Mouse (Mus musculus): Measurements from ENCODE around the gene Fam205a1. TPM values are rescaled to one million over a fixed set of nuclear protein-coding genes. Genes with fewer than 3 reads are reported as not detected.

Gene Fam205a1
- total and polyA plus RNA-seq, 2 experiments from 2014 or later = not detected

DNA sequence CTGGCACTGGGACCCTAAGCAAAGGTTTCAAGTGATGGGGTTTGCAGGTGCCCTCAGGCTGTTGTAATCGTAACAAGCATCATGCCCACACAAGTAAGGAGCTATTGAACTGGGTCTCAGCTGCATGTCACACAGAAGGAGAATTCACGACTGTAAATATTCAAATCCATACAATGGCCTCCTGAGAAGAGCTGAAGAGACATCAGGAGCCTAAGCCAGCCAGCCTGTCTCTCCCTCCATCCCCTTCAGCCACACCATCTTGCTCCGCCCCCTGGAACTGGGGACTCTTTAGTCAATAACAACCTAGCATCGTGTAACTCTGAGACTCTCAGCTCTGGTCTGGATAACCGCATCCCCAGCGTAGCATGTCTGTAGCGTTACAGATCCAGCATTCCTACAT is 37.5 kb upstream of the Fam205a1 start:
- no peaks in the 10 kb centered on the region for H3K9me3 ChIP-seq (ENCODE audit: low read length)
- no peaks in the 10 kb centered on the region for H3K4me1 ChIP-seq (ENCODE audit: insufficient read depth, low read length)
- H3K9ac ChIP-seq (replicated peaks; ENCODE audit: low read length, poor library complexity, severe bottlenecking) = no peak overlapping the region
- no peak overlapping the region for H3K4me3 ChIP-seq (ENCODE audit: low read depth, low read length)
- no peaks in the 10 kb centered on the region for H3K36me3 ChIP-seq (ENCODE audit: insufficient read depth, low read length)
- no peaks in the 10 kb centered on the region for H3K27me3 ChIP-seq (ENCODE audit: insufficient read depth, low read length)
- WGBS = 62% methylated on average over 7 of the region's 7 CpGs
- no peak for DNase-seq (ENCODE audit: low spot score)
- H3K4me2 ChIP-seq (ENCODE audit: low read depth, low read length, poor library complexity, severe bottlenecking) = no peak overlapping the region
- TF ChIP-seq CTCF (IDR thresholded peaks at IDR 0.05) = no peak
- H3K27ac ChIP-seq (ENCODE audit: low read depth, low read length) = no peak overlapping the region
- no peak for ATAC-seq (ENCODE audit: low FRiP score)

DNA sequence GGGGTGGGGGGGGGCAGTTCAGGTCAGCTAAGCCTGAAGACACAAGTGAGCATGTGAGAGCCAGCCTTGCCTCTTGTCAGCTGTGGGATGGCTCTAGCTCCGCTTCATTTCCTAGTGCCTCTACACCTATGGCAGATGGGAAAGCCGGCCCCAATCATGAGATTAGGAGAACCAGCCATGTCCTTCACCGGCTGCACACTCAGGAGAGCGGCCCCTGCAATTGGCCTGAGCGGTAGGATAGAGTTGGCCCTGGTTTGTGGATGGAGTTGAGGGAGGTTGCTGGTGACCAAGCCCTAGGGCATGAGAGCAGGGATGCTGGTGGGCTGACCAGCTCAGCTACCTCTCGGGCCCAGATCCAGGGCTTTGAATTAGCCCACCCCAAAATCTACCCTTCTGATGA is 35.1 kb upstream of the Fam205a1 start:
- H3K36me3 ChIP-seq (ENCODE audit: insufficient read depth, low read length) = no peaks in the 10 kb centered on the region
- no peak overlapping the region for H3K4me2 ChIP-seq (ENCODE audit: low read depth, low read length, poor library complexity, severe bottlenecking)
- DNase-seq (ENCODE audit: low spot score) (no peak), ATAC-seq (ENCODE audit: low FRiP score) (no peak)
- WGBS = 95% methylated on average over 6 of the region's 6 CpGs
- H3K9me3 ChIP-seq (ENCODE audit: low read length) = no peaks in the 10 kb centered on the region
- H3K9ac ChIP-seq (replicated peaks; ENCODE audit: low read length, poor library complexity, severe bottlenecking) = no peak overlapping the region
- no peaks in the 10 kb centered on the region for H3K27me3 ChIP-seq (ENCODE audit: insufficient read depth, low read length)
- no peaks in the 10 kb centered on the region for H3K4me1 ChIP-seq (ENCODE audit: insufficient read depth, low read length)
- no peak overlapping the region for H3K4me3 ChIP-seq (ENCODE audit: low read depth, low read length)
- H3K27ac ChIP-seq (ENCODE audit: low read depth, low read length) = no peak overlapping the region
- no peak for TF ChIP-seq CTCF (IDR thresholded peaks at IDR 0.05)

DNA sequence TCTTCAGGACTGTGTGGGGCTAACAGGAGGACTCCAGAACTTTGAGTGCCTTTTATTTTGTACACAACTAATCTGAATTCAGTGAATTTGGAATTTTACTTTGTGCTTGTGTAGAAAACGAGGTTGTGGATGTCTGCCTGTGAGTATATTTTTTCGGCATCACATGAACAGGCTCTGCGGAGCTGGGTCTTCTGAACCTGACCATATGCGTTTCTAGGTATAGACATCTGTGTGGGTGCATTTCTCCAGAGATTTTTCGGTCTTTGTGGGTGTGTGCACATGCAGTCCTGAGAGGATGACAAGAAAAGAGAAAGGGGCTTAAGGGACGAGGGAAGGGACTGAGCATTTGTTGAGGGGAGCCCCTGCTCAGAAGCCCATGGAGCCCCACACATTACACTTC is 33.2 kb upstream of the Fam205a1 start:
- DNase-seq (ENCODE audit: low spot score) (no peak), ATAC-seq (ENCODE audit: low FRiP score) (no peak)
- Histone ChIP-seq H3K27ac (ENCODE audit: low read depth, low read length) (no peak overlapping the region), H3K4me3 (ENCODE audit: low read depth, low read length) (no peak overlapping the region), H3K9ac (replicated peaks; ENCODE audit: low read length, poor library complexity, severe bottlenecking) (no peak overlapping the region), H3K36me3 (ENCODE audit: insufficient read depth, low read length) (no peaks in the 10 kb centered on the region), H3K27me3 (ENCODE audit: insufficient read depth, low read length) (no peaks in the 10 kb centered on the region), H3K4me2 (ENCODE audit: low read depth, low read length, poor library complexity, severe bottlenecking) (no peak overlapping the region), H3K4me1 (ENCODE audit: insufficient read depth, low read length) (no peaks in the 10 kb centered on the region), H3K9me3 (ENCODE audit: low read length) (no peaks in the 10 kb centered on the region)
- no peak for TF ChIP-seq CTCF (IDR thresholded peaks at IDR 0.05)
- WGBS = 87% methylated on average over 6 of the region's 6 CpGs

DNA sequence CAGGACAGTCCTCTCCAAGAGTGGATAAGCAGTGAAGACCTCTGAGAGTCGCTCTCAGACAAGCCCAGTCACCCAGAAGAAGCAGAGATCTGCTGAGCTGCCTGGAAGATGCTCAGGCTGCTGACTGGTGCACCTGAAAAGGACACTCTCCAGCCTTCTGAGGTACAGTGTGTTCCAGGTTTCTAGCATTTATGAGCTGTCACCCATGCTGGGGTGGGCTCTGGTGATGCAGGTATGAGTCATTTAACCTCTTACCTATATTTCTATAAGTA is 26.9 kb upstream of the Fam205a1 start:
- no peak overlapping the region for H3K4me3 ChIP-seq (ENCODE audit: low read depth, low read length)
- ATAC-seq (ENCODE audit: low FRiP score) (no peak), DNase-seq (ENCODE audit: low spot score) (no peak)
- no peaks in the 10 kb centered on the region for H3K9me3 ChIP-seq (ENCODE audit: low read length)
- no peaks in the 10 kb centered on the region for H3K36me3 ChIP-seq (ENCODE audit: insufficient read depth, low read length)
- no peaks in the 10 kb centered on the region for H3K4me1 ChIP-seq (ENCODE audit: insufficient read depth, low read length)
- H3K4me2 ChIP-seq (ENCODE audit: low read depth, low read length, poor library complexity, severe bottlenecking) = no peak overlapping the region
- 59% methylated on average over 1 of the region's 1 CpGs for WGBS
- no peaks in the 10 kb centered on the region for H3K27me3 ChIP-seq (ENCODE audit: insufficient read depth, low read length)
- H3K9ac ChIP-seq (replicated peaks; ENCODE audit: low read length, poor library complexity, severe bottlenecking) = no peak overlapping the region
- no peak for TF ChIP-seq CTCF (IDR thresholded peaks at IDR 0.05)
- no peak overlapping the region for H3K27ac ChIP-seq (ENCODE audit: low read depth, low read length)

DNA sequence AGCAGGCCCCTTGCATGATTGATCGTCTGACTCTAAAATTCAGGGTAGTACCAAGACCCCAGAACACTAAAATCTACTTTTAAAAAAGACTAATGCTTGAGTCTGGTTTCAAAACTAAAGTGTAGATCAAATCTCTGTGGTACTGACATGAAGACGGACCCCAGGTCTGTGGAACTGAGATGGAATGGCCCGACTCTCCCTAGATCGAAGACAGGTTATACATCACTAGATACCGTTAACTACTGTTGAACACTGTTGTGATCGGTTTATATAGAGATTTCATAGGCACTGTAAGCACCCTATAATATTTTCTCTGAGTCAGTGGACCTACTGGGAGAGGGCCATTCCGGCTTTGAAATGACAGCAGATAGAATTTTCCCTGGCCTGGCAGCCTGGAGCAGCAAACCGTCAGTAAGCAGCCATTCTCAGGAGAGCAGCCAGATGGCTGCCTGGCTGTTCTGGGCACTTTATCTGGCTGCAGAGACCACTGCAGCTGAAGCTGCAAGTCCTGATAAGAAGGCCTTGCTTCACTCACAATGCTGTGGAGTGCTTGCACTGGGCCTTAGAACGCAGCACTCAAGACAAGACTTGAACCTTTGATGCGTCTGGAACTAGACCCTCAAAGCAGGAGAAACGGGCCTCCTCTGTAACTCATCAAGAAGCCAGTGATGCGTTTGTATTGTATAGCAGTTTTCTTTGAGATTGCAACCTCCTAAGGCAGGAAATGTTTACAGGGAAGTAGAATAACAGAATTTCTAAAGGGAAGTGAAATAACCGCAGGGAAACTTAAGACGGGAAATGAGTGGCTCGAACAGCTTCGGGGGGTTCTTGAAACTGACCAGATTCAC is 26.4 kb upstream of the Fam205a1 start:
- no peak overlapping the region for H3K4me2 ChIP-seq (ENCODE audit: low read depth, low read length, poor library complexity, severe bottlenecking)
- H3K9ac ChIP-seq (replicated peaks; ENCODE audit: low read length, poor library complexity, severe bottlenecking) = no peak overlapping the region
- no peak overlapping the region for H3K27ac ChIP-seq (ENCODE audit: low read depth, low read length)
- no peak overlapping the region for H3K4me3 ChIP-seq (ENCODE audit: low read depth, low read length)
- no peaks in the 10 kb centered on the region for H3K36me3 ChIP-seq (ENCODE audit: insufficient read depth, low read length)
- DNase-seq (ENCODE audit: low spot score) = peak; percentile 64
- ATAC-seq (ENCODE audit: low FRiP score) = no peak
- H3K9me3 ChIP-seq (ENCODE audit: low read length) = no peaks in the 10 kb centered on the region
- 80% methylated on average over 16 of the region's 16 CpGs for WGBS
- no peaks in the 10 kb centered on the region for H3K4me1 ChIP-seq (ENCODE audit: insufficient read depth, low read length)
- H3K27me3 ChIP-seq (ENCODE audit: insufficient read depth, low read length) = no peaks in the 10 kb centered on the region
- no peak for TF ChIP-seq CTCF (IDR thresholded peaks at IDR 0.05)

DNA sequence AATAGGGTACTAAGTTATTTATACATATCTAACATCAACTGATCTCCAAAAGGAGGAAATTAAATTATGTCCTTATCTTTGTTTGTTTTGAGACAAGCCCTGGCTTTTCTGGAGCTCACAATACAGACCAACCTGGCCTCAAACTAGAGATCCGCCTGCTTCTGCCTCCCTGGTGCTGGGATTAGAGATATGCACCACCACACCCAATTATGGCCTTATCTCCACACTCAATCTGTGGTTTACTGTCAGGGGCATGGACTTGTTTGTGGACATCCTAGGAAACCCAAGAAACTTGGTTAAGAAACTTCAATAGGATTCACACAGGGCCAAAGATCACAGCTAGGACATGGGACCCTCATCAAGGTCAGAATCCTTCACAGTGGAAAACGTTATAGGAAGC is 24.0 kb upstream of the Fam205a1 start:
- Histone ChIP-seq H3K4me2 (ENCODE audit: low read depth, low read length, poor library complexity, severe bottlenecking) (no peak overlapping the region), H3K4me3 (ENCODE audit: low read depth, low read length) (no peak overlapping the region), H3K9ac (replicated peaks; ENCODE audit: low read length, poor library complexity, severe bottlenecking) (no peak overlapping the region), H3K4me1 (ENCODE audit: insufficient read depth, low read length) (no peaks in the 10 kb centered on the region), H3K36me3 (ENCODE audit: insufficient read depth, low read length) (no peaks in the 10 kb centered on the region), H3K27me3 (ENCODE audit: insufficient read depth, low read length) (no peaks in the 10 kb centered on the region), H3K9me3 (ENCODE audit: low read length) (no peaks in the 10 kb centered on the region), H3K27ac (ENCODE audit: low read depth, low read length) (no peak overlapping the region)
- whole genome bisulfite sequencing = 81% methylated on average over 2 of the region's 2 CpGs
- DNase-seq (ENCODE audit: low spot score) (no peak), ATAC-seq (ENCODE audit: low FRiP score) (no peak)
- no peak for TF ChIP-seq CTCF (IDR thresholded peaks at IDR 0.05)

All from midbrain, postnatal 0 days (tissue).